Mouse (Mus musculus) midbrain, postnatal 0 days (tissue): Measurements from ENCODE around the gene Stum. TPM values are rescaled to one million over a fixed set of nuclear protein-coding genes. Genes with fewer than 3 reads are reported as not detected.
A peak's percentile ranks its signal among the peaks of the same experiment; 100 is the strongest.

Experiments used
- ATAC-seq: fragments of 200-750 bp; cut with Nextera tagmentation; 2 replicates; pipeline ENCODE4 v1.8.0; 2017; ENCODE audit warnings: moderate number of reproducible peaks, mild to moderate bottlenecking, moderate TSS enrichment, moderate library complexity; ENCODE audit not compliant: low FRiP score
- DNase-seq: peaks from one replicate; pipeline ENCODE4 v3.0.0-alpha.2; 2015; ENCODE audit warnings: low spot score
- H3K27ac ChIP-seq: fragments of 300-500 bp; sonication (generic); 2 replicates; pipeline ENCODE4 v1.5.1; 2014; ENCODE audit warnings: low read depth, mild to moderate bottlenecking, low read length, mixed read lengths
- H3K27me3 ChIP-seq: fragments of 300-500 bp; sonication (generic); 2 replicates; pipeline ENCODE4 v1.6.1; 2014; ENCODE audit warnings: low read length, control low read depth, mixed read lengths; ENCODE audit not compliant: insufficient read depth
- H3K36me3 ChIP-seq: fragments of 300-500 bp; sonication (generic); 2 replicates; pipeline ENCODE4 v1.6.1; 2014; ENCODE audit warnings: low read length, control low read depth, mixed read lengths; ENCODE audit not compliant: insufficient read depth
- H3K4me1 ChIP-seq: fragments of 300-500 bp; sonication (generic); 2 replicates; pipeline ENCODE4 v1.6.1; 2014; ENCODE audit warnings: mild to moderate bottlenecking, control low read depth, antibody characterized with exemption, low read length, mixed read lengths; ENCODE audit not compliant: insufficient read depth
- H3K4me2 ChIP-seq: fragments of 300-500 bp; sonication (generic); 2 replicates; pipeline ENCODE4 v1.6.1; 2014; ENCODE audit warnings: low read depth, mild to moderate bottlenecking, low read length, mixed read lengths; ENCODE audit not compliant: poor library complexity, severe bottlenecking
- H3K4me3 ChIP-seq: fragments of 300-500 bp; sonication (generic); 2 replicates; pipeline ENCODE4 v1.5.1; 2014; ENCODE audit warnings: low read depth, mild to moderate bottlenecking, low read length, moderate library complexity
- H3K9ac ChIP-seq: fragments of 300-500 bp; sonication (generic); replicated peaks from 2 replicates; pipeline ENCODE4 v1.6.1; 2014; ENCODE audit warnings: mild to moderate bottlenecking, low read length, moderate library complexity, mixed read lengths; ENCODE audit not compliant: poor library complexity, severe bottlenecking
- H3K9me3 ChIP-seq: fragments of 300-500 bp; sonication (generic); 2 replicates; pipeline ENCODE4 v1.6.1; 2016; ENCODE audit warnings: low read length, control low read depth
- CTCF ChIP-seq: IDR thresholded peaks from 2 replicates; pipeline ENCODE4 v1.5.1; 2016; ENCODE audit warnings: antibody characterized with exemption, mild to moderate bottlenecking
- WGBS: fragments of 180-500 bp; shearing (Covaris S2); extraction: QIAGEN DNeasy Blood & Tissue Kit; methylation state at CpG from one replicate; pipeline ENCODE4 v1.1.7; 2014; 5-methylcytosine and 5-hydroxymethylcytosine counted together
- polyA plus RNA-seq: library from polyadenylated mRNA; unstranded; fragments of >200 nt; fragmentation: Nextera tagmentation; extraction: Ambion mirVana; gene quantifications from 2 replicates; pipeline ENCODE4 v1.2.1, GENCODE M21; 2015
- total RNA-seq: library from RNA; depleted of rRNA; stranded (reverse); fragments of >200 nt; gene quantifications from 2 replicates; pipeline ENCODE4 v1.2.3, GENCODE M21; 2014

The Stum gene
- total and polyA plus RNA-seq, 2 experiments from 2014 or later, result 17.8 to 86.7 TPM

- DNase-seq (no peak), ATAC-seq (no peak)
- Histone ChIP-seq H3K9me3 (no peaks in the 10 kb centered on the region), H3K4me2 (no peak overlapping the region), H3K36me3 (no peaks in the 10 kb centered on the region), H3K27me3 (no peaks in the 10 kb centered on the region; the same call in 1 of the 2 replicates), H3K4me3 (no peak overlapping the region), H3K27ac (no peak overlapping the region), H3K9ac (no peak overlapping the region), H3K4me1 (no peaks in the 10 kb centered on the region)
- TF ChIP-seq CTCF, result no peak
- 73% methylated on average over 2 of the region's 2 CpGs for WGBS
Measured at GRCm38 (mm10) chr1:180514077-180514476, 30.8 kb upstream of the Stum start.

GRCm38 (mm10) chr1:180510879-180511278 is 27.6 kb upstream of the Stum start:
- Histone ChIP-seq H3K9me3 (no peaks in the 10 kb centered on the region), H3K9ac (no peak overlapping the region), H3K4me1 (no peaks in the 10 kb centered on the region), H3K27me3 (no peaks in the 10 kb centered on the region), H3K4me3 (no peak overlapping the region), H3K36me3 (no peaks in the 10 kb centered on the region), H3K4me2 (no peak overlapping the region), H3K27ac (no peak overlapping the region)
- ATAC-seq, result no peak
- TF ChIP-seq CTCF, result no peak
- DNase-seq, result no peak
- 47% methylated on average over 4 of the region's 4 CpGs for WGBS

- no peak overlapping the region for H3K4me3 ChIP-seq
- ATAC-seq (no peak), DNase-seq (peak; percentile 57)
- no peak overlapping the region for H3K4me2 ChIP-seq
- no peak overlapping the region for H3K27ac ChIP-seq
- TF ChIP-seq CTCF, result no peak
- no peak overlapping the region for H3K9ac ChIP-seq
- H3K4me1 ChIP-seq, result no peaks in the 10 kb centered on the region
- H3K27me3 ChIP-seq, result no peaks in the 10 kb centered on the region
- H3K36me3 ChIP-seq, result no peaks in the 10 kb centered on the region
- H3K9me3 ChIP-seq, result no peaks in the 10 kb centered on the region
- WGBS, result 77% methylated on average over 15 of the region's 15 CpGs
Measured at GRCm38 (mm10) chr1:180510442-180510841, 27.1 kb upstream of the Stum start.

- Histone ChIP-seq H3K9ac (no peak overlapping the region), H3K9me3 (no peaks in the 10 kb centered on the region), H3K27me3 (no peaks in the 10 kb centered on the region), H3K4me3 (no peak overlapping the region), H3K27ac (no peak overlapping the region), H3K4me1 (no peaks in the 10 kb centered on the region), H3K4me2 (no peak overlapping the region), H3K36me3 (no peaks in the 10 kb centered on the region)
- ATAC-seq (no peak), DNase-seq (no peak)
- 77% methylated on average over 7 of the region's 7 CpGs for WGBS
- TF ChIP-seq CTCF, result no peak
Measured at GRCm38 (mm10) chr1:180508662-180509061, 25.4 kb upstream of the Stum start.

- Histone ChIP-seq H3K9ac (no peak overlapping the region), H3K4me3 (no peak overlapping the region), H3K4me2 (no peak overlapping the region), H3K27ac (no peak overlapping the region), H3K36me3 (no peaks in the 10 kb centered on the region), H3K9me3 (no peaks in the 10 kb centered on the region), H3K4me1 (no peaks in the 10 kb centered on the region), H3K27me3 (no peaks in the 10 kb centered on the region)
- ATAC-seq (no peak), DNase-seq (no peak)
- TF ChIP-seq CTCF, result no peak
- 79% methylated on average over 7 of the region's 7 CpGs for WGBS
Measured at GRCm38 (mm10) chr1:180507291-180507791, 24.0 kb upstream of the Stum start.

- no peak for TF ChIP-seq CTCF
- Histone ChIP-seq H3K9me3 (no peaks in the 10 kb centered on the region), H3K36me3 (no peaks in the 10 kb centered on the region), H3K27ac (no peak overlapping the region), H3K9ac (no peak overlapping the region), H3K4me3 (no peak overlapping the region), H3K4me2 (no peak overlapping the region), H3K27me3 (no peaks in the 10 kb centered on the region), H3K4me1 (no peaks in the 10 kb centered on the region)
- no peak for DNase-seq
- no peak for ATAC-seq
- WGBS, result 88% methylated on average over 7 of the region's 7 CpGs
Measured at GRCm38 (mm10) chr1:180506341-180506740, 23.0 kb upstream of the Stum start.
